Mouse (Mus musculus) midbrain, embryonic 12.5 days (tissue): ENCODE results near the gene Dag1. TPM values are rescaled to one million over a fixed set of nuclear protein-coding genes. Genes with fewer than 3 reads are reported as not detected.
"Not testable (repeated sequence)": the region's sequence is repeated elsewhere in the genome, so short reads cannot be mapped to it uniquely, and the experiment has no call there.

ENCODE experiments used
- ATAC-seq: fragments of 200-750 bp; cut with Nextera tagmentation; 2 replicates; pipeline ENCODE4 v1.8.0; 2017; ENCODE audit warnings: low read depth, moderate TSS enrichment, moderate library complexity; ENCODE audit not compliant: low FRiP score
- H3K27ac ChIP-seq: fragments of 300-500 bp; sonication (generic); replicated peaks from 2 replicates; pipeline ENCODE4 v1.5.1; 2016; ENCODE audit warnings: mild to moderate bottlenecking
- H3K27me3 ChIP-seq: fragments of 300-500 bp; sonication (generic); 2 replicates; pipeline ENCODE4 v1.6.1; 2016; ENCODE audit warnings: mild to moderate bottlenecking
- H3K36me3 ChIP-seq: fragments of 300-500 bp; sonication (generic); 2 replicates; pipeline ENCODE4 v1.6.1; 2016
- H3K4me1 ChIP-seq: fragments of 300-500 bp; sonication (generic); 2 replicates; pipeline ENCODE4 v1.6.1; 2016
- H3K4me2 ChIP-seq: fragments of 300-500 bp; sonication (generic); replicated peaks from 2 replicates; pipeline ENCODE4 v1.6.1; 2016; ENCODE audit warnings: mild to moderate bottlenecking, moderate library complexity
- H3K4me3 ChIP-seq: fragments of 300-500 bp; sonication (generic); 2 replicates; pipeline ENCODE4 v1.5.1; 2016; ENCODE audit warnings: mild to moderate bottlenecking
- H3K9ac ChIP-seq: fragments of 300-500 bp; sonication (generic); replicated peaks from 2 replicates; pipeline ENCODE4 v1.6.1; 2016; ENCODE audit warnings: mild to moderate bottlenecking, moderate library complexity
- H3K9me3 ChIP-seq: fragments of 300-500 bp; sonication (generic); 2 replicates; pipeline ENCODE4 v1.6.1; 2016; ENCODE audit warnings: mild to moderate bottlenecking
- WGBS: fragments of 180-500 bp; shearing (Covaris S2); methylation state at CpG from one replicate; pipeline ENCODE4 v1.1.7; 2016; 5-methylcytosine and 5-hydroxymethylcytosine counted together
- polyA plus RNA-seq: library from polyadenylated mRNA; unstranded; fragments of >200 nt; fragmentation: Nextera tagmentation; extraction: Ambion mirVana; gene quantifications from 2 replicates; pipeline ENCODE4 v1.2.1, GENCODE M21; 2016

Dag1 gene
- polyA plus RNA-seq, 1 experiment from 2014 or later: 67.0 TPM

DNA sequence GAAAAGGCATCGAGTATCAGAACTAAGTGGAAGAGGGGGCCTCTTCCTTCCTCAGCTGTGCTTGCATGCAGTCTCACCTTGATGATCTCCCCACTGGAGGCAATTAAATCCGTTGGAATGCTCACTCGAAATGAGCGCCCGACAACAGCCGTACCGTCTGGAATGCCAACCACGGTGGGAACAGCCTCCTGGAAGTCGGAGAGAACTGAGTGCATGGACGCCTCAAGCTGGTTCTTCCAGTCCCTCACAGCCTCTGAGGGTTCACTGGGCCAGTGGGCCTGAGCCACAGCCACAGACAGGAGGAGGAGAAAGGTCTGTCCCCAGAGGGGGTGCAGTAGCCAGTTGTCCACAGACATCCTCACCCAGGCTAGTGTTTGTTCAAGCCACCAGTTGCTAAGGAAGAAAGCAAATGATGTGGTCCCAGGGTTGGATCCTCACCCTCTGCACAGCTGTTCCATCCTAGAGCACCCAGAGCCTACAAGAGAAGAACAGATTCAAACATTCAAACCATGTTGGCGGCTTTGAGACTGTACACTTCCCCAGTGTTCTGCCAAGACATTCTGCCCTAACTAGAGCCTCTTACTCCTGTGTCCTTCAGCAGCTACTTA, 45.7 kb downstream of the Dag1 start:
- Histone ChIP-seq H3K27me3 (no peaks in the 10 kb centered on the region), H3K9me3 (no peaks in the 10 kb centered on the region), H3K36me3 (peaks cover 23% of the 10 kb centered on the region), H3K27ac (no peak overlapping the region), H3K4me2 (no peak overlapping the region), H3K9ac (no peak overlapping the region), H3K4me1 (peaks cover 13% of the 10 kb centered on the region), H3K4me3 (no peak overlapping the region)
- 81% methylated on average over 11 of the region's 11 CpGs for WGBS
- ATAC-seq: no peak

DNA sequence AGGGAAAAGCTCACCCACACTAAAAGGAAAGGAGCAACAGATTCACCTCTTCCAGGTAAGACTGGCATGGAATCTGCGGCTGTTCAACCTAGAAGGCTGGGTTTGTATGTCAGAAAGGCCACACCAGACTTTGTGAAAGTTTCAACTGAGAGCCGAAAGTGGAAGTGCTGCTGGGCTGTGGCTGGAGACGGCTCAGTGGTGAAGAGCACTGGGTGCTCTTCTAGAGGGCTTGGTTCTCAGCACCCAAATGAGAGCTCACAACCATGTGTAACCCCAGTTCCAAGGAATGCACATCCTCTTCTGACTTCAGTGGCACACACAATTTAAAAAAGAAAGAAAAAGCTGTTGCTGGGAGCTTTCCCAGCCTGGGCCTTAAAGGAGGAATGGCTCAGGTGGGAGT, 46.4 kb downstream of the Dag1 start:
- Histone ChIP-seq H3K27me3 (no peaks in the 10 kb centered on the region), H3K4me2 (no peak overlapping the region), H3K9me3 (no peaks in the 10 kb centered on the region), H3K4me1 (peaks cover 19% of the 10 kb centered on the region), H3K4me3 (no peak overlapping the region), H3K27ac (no peak overlapping the region), H3K9ac (no peak overlapping the region), H3K36me3 (peaks cover 23% of the 10 kb centered on the region)
- WGBS: 91% methylated on average over 3 of the region's 3 CpGs
- no peak for ATAC-seq

DNA sequence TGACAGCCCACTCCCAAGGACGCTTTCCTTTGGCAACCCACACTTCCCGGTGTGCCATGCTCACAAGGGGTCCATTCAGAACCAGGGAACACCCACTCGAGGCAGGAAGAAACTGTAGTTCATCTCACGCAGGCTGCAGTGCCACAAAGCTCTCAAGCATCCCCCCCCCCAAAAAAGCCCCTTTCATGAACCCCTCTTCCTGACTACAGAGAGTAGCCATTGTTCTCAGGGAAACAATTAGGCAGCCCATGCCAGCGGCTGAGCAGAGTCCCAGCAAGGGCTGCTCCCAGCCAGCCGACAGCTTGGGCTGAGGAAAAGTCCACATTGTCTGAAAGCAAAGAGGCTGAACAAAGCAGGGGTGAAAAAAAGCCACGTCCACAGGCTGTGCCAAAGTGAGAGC, 50.7 kb downstream of the Dag1 start:
- H3K27ac ChIP-seq: peak overlapping the region; percentile 89
- H3K27me3 ChIP-seq: no peaks in the 10 kb centered on the region
- H3K36me3 ChIP-seq: peaks cover 38% of the 10 kb centered on the region
- peaks cover 20% of the 10 kb centered on the region for H3K4me1 ChIP-seq
- peak overlapping the region; percentile 37 for H3K4me2 ChIP-seq
- no peak overlapping the region for H3K4me3 ChIP-seq
- ATAC-seq: peak; percentile 89
- 13% methylated on average over 7 of the region's 7 CpGs for WGBS
- no peaks in the 10 kb centered on the region for H3K9me3 ChIP-seq
- peak overlapping the region; percentile 39 for H3K9ac ChIP-seq

DNA sequence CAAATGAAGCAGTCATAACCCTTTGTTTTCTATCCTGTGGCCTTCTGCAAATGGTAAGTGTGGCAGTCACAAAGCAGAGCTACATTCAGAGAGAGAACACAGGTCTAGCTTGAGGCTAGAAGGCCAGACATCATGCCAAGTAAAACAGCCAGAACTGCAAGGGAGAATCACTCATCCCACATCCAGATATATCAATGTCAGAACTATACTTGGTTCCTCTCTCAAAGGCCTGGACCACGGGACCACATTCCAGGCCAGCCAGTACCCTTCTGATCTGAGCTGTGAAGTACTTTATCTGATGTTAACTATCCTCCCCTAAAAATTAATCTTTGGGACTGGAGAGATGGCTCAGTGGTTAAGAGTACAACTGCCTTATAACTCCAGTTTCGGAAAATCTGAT, 51.3 kb downstream of the Dag1 start:
- peaks cover 38% of the 10 kb centered on the region for H3K36me3 ChIP-seq

DNA sequence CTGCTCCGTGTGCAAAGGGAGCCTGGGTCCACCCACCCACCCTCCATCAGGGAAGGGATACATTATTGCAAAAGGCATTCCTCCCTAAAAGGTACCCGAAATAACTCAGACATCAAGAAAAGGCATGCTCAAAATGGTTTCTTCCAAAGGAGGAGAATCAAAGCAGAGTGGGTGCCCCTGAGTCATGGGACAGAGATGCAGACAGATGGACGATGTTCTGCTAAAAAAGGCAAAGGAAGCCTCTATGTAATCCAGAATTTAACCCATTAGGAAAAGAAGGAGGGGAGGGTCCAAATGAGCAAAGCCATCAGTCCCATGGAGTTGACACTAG, 58.2 kb downstream of the Dag1 start:
- no peak for ATAC-seq
- no peak overlapping the region for H3K9ac ChIP-seq
- no peak overlapping the region for H3K4me3 ChIP-seq
- WGBS: 67% methylated on average over 3 of the region's 3 CpGs
- H3K27ac ChIP-seq: peak overlapping the region; percentile 69
- peaks cover 23% of the 10 kb centered on the region for H3K4me1 ChIP-seq
- no peak overlapping the region for H3K4me2 ChIP-seq
- H3K36me3 ChIP-seq: peaks cover 38% of the 10 kb centered on the region
- no peaks in the 10 kb centered on the region for H3K27me3 ChIP-seq
- no peaks in the 10 kb centered on the region for H3K9me3 ChIP-seq

More for the DNA sequence above, 51.3 kb downstream of the Dag1 start:
- no peaks in the 10 kb centered on the region for H3K27me3 ChIP-seq
- ATAC-seq: no peak
- 89% methylated on average over 2 of the region's 2 CpGs for WGBS
- H3K4me3 ChIP-seq: no peak overlapping the region
- H3K9me3 ChIP-seq: no peaks in the 10 kb centered on the region
- H3K4me2 ChIP-seq: no peak overlapping the region
- no peak overlapping the region for H3K9ac ChIP-seq
- 0 out of 2 replicates have a peak overlapping the region, but pooled peaks have one; percentile 89 for H3K27ac ChIP-seq
- H3K4me1 ChIP-seq: peaks cover 20% of the 10 kb centered on the region

DNA sequence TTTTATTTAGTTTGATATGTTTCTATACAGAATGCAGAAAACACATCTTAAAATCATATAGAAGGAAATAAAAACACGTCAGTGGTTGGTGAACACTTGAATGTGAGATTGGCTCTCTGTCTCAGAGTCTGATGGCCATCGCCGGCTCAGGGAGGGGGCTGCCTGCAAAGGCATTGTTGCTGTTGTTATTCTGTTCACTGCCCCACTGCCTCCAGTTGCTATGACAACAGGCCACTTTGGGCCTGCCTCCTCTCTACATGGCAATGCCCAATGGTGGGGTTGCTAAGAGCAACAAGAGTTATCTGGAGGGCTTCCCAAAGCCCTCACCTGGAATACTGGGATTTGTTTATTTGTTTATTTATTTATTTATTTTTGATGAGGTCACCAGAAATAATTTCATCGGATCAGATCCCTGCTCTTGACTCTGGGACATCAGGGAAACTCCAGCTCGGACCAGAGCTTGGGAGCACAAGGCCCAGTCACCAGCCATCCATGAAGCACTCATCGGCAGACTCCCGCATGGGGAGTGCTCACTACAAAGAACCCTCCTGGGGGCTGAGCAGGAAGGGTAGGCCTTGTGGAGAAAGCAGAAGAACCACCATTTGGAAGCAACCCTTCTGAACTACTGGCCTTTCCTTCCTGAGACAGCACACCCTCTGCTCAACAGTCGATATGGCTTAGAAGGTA, 58.7 kb downstream of the Dag1 start:
- H3K4me3 ChIP-seq: no peak overlapping the region
- H3K36me3 ChIP-seq: peaks cover 38% of the 10 kb centered on the region
- peak; percentile 68 for ATAC-seq
- peaks cover 28% of the 10 kb centered on the region for H3K4me1 ChIP-seq
- H3K4me2 ChIP-seq: peak overlapping the region; percentile 19; the same call in 1 of the 2 replicates
- no peaks in the 10 kb centered on the region for H3K9me3 ChIP-seq
- 40% methylated on average over 8 of the region's 8 CpGs for WGBS
- no peaks in the 10 kb centered on the region for H3K27me3 ChIP-seq
- no peak overlapping the region for H3K9ac ChIP-seq
- H3K27ac ChIP-seq: peak overlapping the region; percentile 69

DNA sequence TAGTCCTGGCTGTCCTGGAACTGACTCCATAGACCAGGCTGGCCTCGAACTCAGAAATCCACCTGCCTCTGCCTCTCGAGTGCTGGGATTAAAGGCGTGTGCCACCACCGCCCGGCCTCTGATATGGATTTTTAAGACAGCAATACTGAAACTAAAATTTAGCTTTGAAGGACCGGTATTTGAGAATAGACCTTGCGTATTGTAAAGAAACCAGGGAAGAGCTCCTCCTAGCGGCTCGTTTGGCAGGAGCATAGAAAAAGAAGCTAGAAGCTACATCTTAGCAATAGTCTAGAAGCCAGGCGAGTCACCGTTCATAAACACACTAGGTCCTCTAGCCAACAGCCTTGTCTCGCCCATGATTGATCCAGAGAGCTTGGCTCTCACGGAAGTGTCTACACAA, 60.7 kb downstream of the Dag1 start:
- no peak overlapping the region for H3K27ac ChIP-seq
- peaks cover 20% of the 10 kb centered on the region for H3K36me3 ChIP-seq
- ATAC-seq: no peak
- no peak overlapping the region for H3K4me2 ChIP-seq
- no peak overlapping the region for H3K4me3 ChIP-seq
- no peaks in the 10 kb centered on the region for H3K9me3 ChIP-seq
- WGBS: 47% methylated on average over 13 of the region's 13 CpGs
- peaks cover 28% of the 10 kb centered on the region for H3K4me1 ChIP-seq
- no peaks in the 10 kb centered on the region for H3K27me3 ChIP-seq
- H3K9ac ChIP-seq: no peak overlapping the region

DNA sequence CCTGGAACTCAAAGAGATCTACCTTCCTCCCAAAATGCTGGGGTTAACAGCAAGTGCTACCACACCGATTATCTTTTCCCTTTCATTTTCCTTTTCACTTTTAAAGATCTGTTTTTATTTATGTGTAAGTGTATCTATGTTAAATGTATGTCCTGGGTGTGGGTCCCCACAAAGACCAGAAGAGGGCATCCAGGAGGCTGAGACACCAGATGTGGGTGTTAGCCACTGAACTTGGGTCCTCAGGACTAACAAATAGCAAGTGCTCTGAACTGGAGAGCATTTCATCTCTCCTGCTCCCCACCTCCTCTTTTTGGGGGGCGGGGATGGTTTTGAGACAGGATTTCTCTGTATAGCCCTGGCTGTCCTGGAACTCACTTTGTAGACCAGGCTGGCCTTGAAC, 61.6 kb downstream of the Dag1 start:
- ATAC-seq: no peak
- H3K4me3 ChIP-seq: no peak overlapping the region
- H3K9me3 ChIP-seq: no peaks in the 10 kb centered on the region
- H3K4me1 ChIP-seq: peaks cover 32% of the 10 kb centered on the region
- no peak overlapping the region for H3K9ac ChIP-seq
- no peak overlapping the region for H3K4me2 ChIP-seq
- 93% methylated on average over 2 of the region's 2 CpGs for WGBS
- no peaks in the 10 kb centered on the region for H3K27me3 ChIP-seq
- peaks cover 11% of the 10 kb centered on the region for H3K36me3 ChIP-seq
- no peak overlapping the region for H3K27ac ChIP-seq

DNA sequence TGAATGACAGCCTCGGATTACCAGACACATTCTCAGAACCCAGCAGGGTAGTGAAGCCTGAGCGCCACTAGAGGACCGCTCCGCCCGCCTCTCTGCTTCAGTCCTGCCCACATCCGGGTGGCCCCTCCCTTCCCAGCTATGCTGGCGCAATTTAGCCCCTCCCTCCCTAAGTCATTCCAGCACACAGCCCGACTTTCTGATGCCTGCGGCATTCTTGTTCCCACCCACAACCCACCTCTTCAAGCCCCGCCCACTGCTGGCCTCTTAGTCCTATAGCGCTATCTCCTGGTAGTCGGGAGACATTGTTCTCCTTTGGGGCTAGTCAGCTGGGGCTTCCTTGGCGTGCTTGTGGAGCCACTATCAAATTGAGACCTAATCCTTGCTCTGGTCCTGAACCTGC, 62.6 kb downstream of the Dag1 start:
- H3K27ac ChIP-seq: peak overlapping the region; percentile 27; the same call in 1 of the 2 replicates
- peak overlapping the region; percentile 14; the same call in 1 of the 2 replicates for H3K4me3 ChIP-seq
- H3K36me3 ChIP-seq: peaks cover 1% of the 10 kb centered on the region; the same call in 1 of the 2 replicates
- WGBS: 0% methylated on average over 13 of the region's 13 CpGs
- no peaks in the 10 kb centered on the region for H3K9me3 ChIP-seq
- no peak overlapping the region; the same call in 1 of the 2 replicates for H3K9ac ChIP-seq
- no peaks in the 10 kb centered on the region for H3K27me3 ChIP-seq
- peaks cover 37% of the 10 kb centered on the region for H3K4me1 ChIP-seq
- peak; percentile 88 for ATAC-seq
- H3K4me2 ChIP-seq: peak overlapping the region; percentile 40

DNA sequence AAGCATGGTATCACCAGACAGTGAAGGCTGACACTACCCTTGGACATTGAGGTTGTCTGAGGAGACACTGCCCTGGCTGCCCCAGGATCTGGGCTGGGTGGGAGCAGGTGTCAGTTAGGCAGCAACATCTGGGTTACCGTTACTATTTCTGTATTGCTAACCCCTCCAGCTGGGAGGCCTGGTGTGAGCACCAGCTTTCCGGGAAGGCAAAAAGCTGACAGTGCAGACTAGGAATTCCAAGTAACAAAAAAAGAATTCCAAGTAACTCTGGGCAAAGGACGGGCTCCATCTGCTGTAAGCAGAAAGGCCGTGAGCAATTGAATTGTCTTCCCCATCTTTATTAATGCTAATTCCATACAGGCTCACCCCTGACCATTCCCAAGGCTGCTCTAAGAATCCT, 65.1 kb downstream of the Dag1 start:
- H3K9me3 ChIP-seq: no peaks in the 10 kb centered on the region
- no peak overlapping the region for H3K4me2 ChIP-seq
- no peaks in the 10 kb centered on the region for H3K27me3 ChIP-seq
- no peak overlapping the region for H3K4me3 ChIP-seq
- no peaks in the 10 kb centered on the region for H3K36me3 ChIP-seq
- H3K27ac ChIP-seq: no peak overlapping the region
- 46% methylated on average over 4 of the region's 4 CpGs for WGBS
- H3K9ac ChIP-seq: no peak overlapping the region
- no peak for ATAC-seq
- peaks cover 22% of the 10 kb centered on the region for H3K4me1 ChIP-seq

DNA sequence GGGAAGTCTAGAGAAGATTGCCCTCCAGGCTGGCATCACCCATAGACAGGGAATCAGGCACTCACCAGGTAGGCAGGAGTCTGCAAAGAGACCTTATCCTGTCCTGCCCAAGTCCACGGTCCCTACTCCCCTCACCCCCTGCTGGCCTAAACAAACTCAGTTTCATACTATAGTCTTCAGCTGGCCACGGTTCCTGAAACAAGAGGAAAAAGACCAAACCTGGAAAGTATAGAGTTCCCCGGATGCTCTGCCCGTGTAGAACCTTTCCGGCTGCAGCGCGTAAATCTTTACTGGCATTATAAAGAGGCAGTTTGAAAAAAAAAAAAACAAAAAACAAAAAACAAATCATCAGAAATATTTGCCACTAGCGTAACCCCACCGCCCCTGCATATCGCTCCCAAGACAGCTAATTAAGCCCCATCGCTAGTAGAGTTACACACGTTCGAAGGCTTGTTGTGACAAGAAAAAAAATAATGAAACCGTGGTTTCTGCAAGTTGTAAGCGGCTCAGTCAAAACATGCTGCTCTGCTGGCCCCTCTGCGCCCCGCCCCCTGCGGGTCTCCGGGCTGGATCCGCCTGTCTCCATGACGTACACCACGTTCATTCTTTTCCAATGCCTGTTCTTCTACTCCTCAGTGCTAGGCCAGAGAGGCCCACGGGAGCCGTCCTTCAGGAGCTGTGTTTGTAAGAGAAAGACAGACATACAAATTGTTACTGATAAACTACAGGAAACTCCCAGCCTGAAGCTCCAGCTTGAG, 66.7 kb downstream of the Dag1 start:
- Histone ChIP-seq H3K9me3 (no peaks in the 10 kb centered on the region), H3K4me1 (peaks cover 22% of the 10 kb centered on the region), H3K4me2 (peak overlapping the region; percentile 32), H3K4me3 (no peak overlapping the region), H3K27ac (no peak overlapping the region), H3K36me3 (no peaks in the 10 kb centered on the region), H3K27me3 (no peaks in the 10 kb centered on the region), H3K9ac (no peak overlapping the region)
- 30% methylated on average over 24 of the region's 24 CpGs for WGBS
- ATAC-seq: no peak

DNA sequence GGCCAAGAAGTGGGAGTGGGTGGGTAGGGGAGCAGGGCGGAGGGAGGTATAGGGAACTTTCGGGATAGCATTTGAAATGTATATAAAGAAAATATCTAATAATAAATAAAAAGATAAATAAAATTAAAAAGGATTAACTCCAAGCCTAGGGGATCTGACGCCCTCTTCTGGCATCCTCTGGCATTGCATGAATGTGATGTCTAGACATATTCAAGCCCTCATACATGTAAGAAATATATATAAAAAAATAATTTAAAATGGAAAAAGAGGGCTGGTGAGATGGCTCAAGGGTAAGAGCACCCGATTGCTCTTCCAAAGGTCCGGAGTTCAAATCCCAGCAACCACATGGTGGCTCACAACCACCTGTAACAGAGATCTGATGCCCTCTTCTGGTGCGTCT, 67.5 kb downstream of the Dag1 start:
- H3K4me2 ChIP-seq, ATAC-seq, H3K27me3 ChIP-seq, H3K9me3 ChIP-seq, H3K9ac ChIP-seq, H3K27ac ChIP-seq, H3K4me3 ChIP-seq, H3K36me3 ChIP-seq: not testable (repeated sequence)
- H3K4me1 ChIP-seq: peaks cover 21% of the 10 kb centered on the region
- 69% methylated on average over 6 of the region's 6 CpGs for WGBS
